In the genomic region with DNA sequence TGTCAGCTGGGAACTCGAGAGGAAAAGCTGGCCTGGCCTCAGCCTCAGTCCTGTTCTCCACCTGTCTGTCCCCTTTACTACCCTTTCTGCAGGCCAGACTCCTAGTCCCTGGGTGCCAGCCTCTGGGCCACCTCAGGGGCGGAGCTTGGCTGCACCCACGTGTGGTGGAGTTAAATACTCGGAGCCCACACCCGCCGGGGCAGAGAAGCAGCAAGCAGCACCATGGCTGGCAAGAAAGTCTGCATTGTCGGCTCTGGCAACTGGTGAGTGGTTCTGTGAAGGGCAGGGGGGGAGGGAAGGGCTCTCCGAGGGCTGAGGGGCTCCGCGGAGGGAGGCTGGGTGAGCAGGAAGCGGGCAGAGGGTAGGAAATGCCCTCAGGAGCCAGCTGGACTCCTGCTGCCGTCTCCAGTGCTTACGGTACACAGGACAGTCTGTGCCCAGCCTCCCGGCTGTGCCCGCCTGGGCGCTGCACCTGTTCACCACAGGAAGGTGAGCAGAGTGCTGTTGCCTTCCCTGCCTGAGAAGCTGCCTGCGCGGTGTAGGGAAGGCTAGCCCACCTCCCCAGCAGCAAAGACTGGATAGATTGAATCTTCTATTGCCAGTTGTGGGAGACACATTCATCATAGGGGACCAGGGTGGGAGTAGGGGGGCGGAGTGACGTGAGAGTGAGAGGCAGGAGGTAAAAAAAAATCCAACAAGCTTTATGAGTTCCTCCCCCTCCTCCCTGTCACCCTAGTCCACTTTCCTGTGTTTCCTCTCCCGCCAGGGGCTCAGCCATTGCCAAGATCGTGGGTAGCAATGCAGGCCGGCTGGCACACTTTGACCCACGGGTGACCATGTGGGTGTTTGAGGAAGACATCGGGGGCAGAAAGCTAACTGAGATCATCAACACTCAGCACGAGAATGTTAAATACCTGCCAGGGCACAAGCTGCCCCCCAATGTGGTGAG, we compare ENCODE assay signal across 8 mouse cellular contexts. TPM values are rescaled to one million over a fixed set of nuclear protein-coding genes. Genes with fewer than 3 reads are reported as not detected.
DNase-seq lines count a peak whose midpoint lies in the region; ATAC-seq and TF ChIP-seq lines count a peak whose summit lies in the region.

A gene (plus strand): TSS at position 130 of the 949 bp plus-strand sequence.

- no peak for TF ChIP-seq EP300 in heart, adult 2 months (IDR thresholded peaks at IDR 0.05; ENCODE audit: insufficient read depth, low read depth, low read length)

- peaks cover 55% of the 10 kb centered on the region for H3K36me3 ChIP-seq in neural tube, embryonic 13.5 days
- H3K36me3 ChIP-seq in heart, adult 2 months (ENCODE audit: control insufficient read depth, insufficient read depth, low read length): no peaks in the 10 kb centered on the region
- 0 out of 2 replicates have a peak, but pooled peaks cover 5% of the 10 kb centered on the region for H3K36me3 ChIP-seq in kidney, postnatal 0 days (ENCODE audit: insufficient read depth, low read length)
- no peaks in the 10 kb centered on the region for H3K36me3 ChIP-seq in liver, embryonic 16.5 days (ENCODE audit: control insufficient read depth, insufficient read depth)

- H3K4me3 ChIP-seq in neural tube, embryonic 13.5 days: no peak within 1 kb of the TSS
- peak within 1 kb of the TSS; percentile 30; the same call in 1 of the 2 replicates for H3K4me3 ChIP-seq in heart, adult 2 months
- H3K4me3 ChIP-seq in kidney, postnatal 0 days (replicated peaks; ENCODE audit: low read depth, low read length): peak within 1 kb of the TSS; percentile 8; the same call in 1 of the 2 replicates
- H3K4me3 ChIP-seq in liver, embryonic 16.5 days (ENCODE audit: low read depth, low read length): peak within 1 kb of the TSS; percentile 35

- no peaks in the 10 kb centered on the region for H3K9me3 ChIP-seq in neural tube, embryonic 13.5 days
- H3K9me3 ChIP-seq in kidney, postnatal 0 days (replicated peaks; ENCODE audit: low read length): no peaks in the 10 kb centered on the region
- H3K9me3 ChIP-seq in liver, embryonic 16.5 days (replicated peaks; ENCODE audit: control insufficient read depth, low read length): no peaks in the 10 kb centered on the region

- H3K4me2 ChIP-seq in neural tube, embryonic 13.5 days: no peak within 1 kb of the TSS
- peak within 1 kb of the TSS; percentile 38 for H3K4me2 ChIP-seq in kidney, postnatal 0 days (ENCODE audit: low read length)
- H3K4me2 ChIP-seq in liver, embryonic 16.5 days (ENCODE audit: low read depth, low read length): peak within 1 kb of the TSS; percentile 36

- intact Hi-C loops in heart, adult 2 months (cut with DNase I): no loop called here

- ATAC-seq in neural tube, embryonic 13.5 days (ENCODE audit: low read depth): no peak
- peak; percentile 34 for ATAC-seq in kidney, postnatal 0 days (replicated peaks; ENCODE audit: low FRiP score, low read depth)
- ATAC-seq in liver, embryonic 16.5 days (ENCODE audit: low read depth): no peak

- peak within 1 kb of the TSS; percentile 78 for H3K27ac ChIP-seq in neural tube, embryonic 13.5 days (replicated peaks)
- H3K27ac ChIP-seq in heart, adult 2 months: peak within 1 kb of the TSS; percentile 61
- peak within 1 kb of the TSS; percentile 86 for H3K27ac ChIP-seq in kidney, postnatal 0 days
- peak within 1 kb of the TSS; percentile 58 for H3K27ac ChIP-seq in liver, embryonic 16.5 days (ENCODE audit: low read length)

- peaks cover 43% of the 10 kb centered on the region for H3K4me1 ChIP-seq in neural tube, embryonic 13.5 days (replicated peaks)
- peaks cover 6% of the 10 kb centered on the region for H3K4me1 ChIP-seq in heart, adult 2 months (ENCODE audit: control insufficient read depth, insufficient read depth, low read length)
- peaks cover 26% of the 10 kb centered on the region for H3K4me1 ChIP-seq in kidney, postnatal 0 days (replicated peaks; ENCODE audit: insufficient read depth, low read length)
- peaks cover 18% of the 10 kb centered on the region for H3K4me1 ChIP-seq in liver, embryonic 16.5 days (ENCODE audit: control insufficient read depth, low read depth, low read length)

- no peak within 1 kb of the TSS for H3K9ac ChIP-seq in neural tube, embryonic 13.5 days
- H3K9ac ChIP-seq in heart, adult 2 months (ENCODE audit: low read depth, low read length): peak within 1 kb of the TSS; percentile 32
- H3K9ac ChIP-seq in kidney, postnatal 0 days (ENCODE audit: low read depth, low read length): peak within 1 kb of the TSS; percentile 36; the same call in 1 of the 2 replicates
- H3K9ac ChIP-seq in liver, embryonic 16.5 days (ENCODE audit: low read depth, low read length): peak within 1 kb of the TSS; percentile 19; the same call in 1 of the 2 replicates

- DNase-seq in neural tube, embryonic 10.5 days (ENCODE audit: extremely low spot score, low spot score): no peak
- peak; percentile 90 for DNase-seq in cerebellum, adult 9-10 months
- DNase-seq in heart, adult 2 months: peak; percentile 58 to 73
- DNase-seq in kidney, postnatal 0 days (ENCODE audit: low spot score): peak; percentile 34
- peak; percentile 77 for DNase-seq in right cerebral cortex, postnatal 25 days
- no peak for DNase-seq in yolk sac, embryonic 10.5 days (ENCODE audit: low spot score)

- H3K27me3 ChIP-seq in neural tube, embryonic 13.5 days: no peaks in the 10 kb centered on the region
- H3K27me3 ChIP-seq in heart, adult 2 months (ENCODE audit: control insufficient read depth, insufficient read depth, low read length): no peaks in the 10 kb centered on the region
- H3K27me3 ChIP-seq in kidney, postnatal 0 days (ENCODE audit: insufficient read depth, low read length): no peaks in the 10 kb centered on the region
- no peaks in the 10 kb centered on the region for H3K27me3 ChIP-seq in liver, embryonic 16.5 days (ENCODE audit: control insufficient read depth, insufficient read depth, low read depth, low read length)

- peak; percentile 83 for TF ChIP-seq POLR2A in heart, adult 2 months (IDR thresholded peaks at IDR 0.05; ENCODE audit: insufficient read depth, low read depth, low read length)

- TF ChIP-seq CTCF in heart, adult 2 months (IDR thresholded peaks at IDR 0.05): no peak
- no peak for TF ChIP-seq CTCF in kidney, postnatal 0 days (IDR thresholded peaks at IDR 0.05; ENCODE audit: low read depth)

- no peaks in the 10 kb centered on the region for H3K79me2 ChIP-seq in heart, adult 2 months (replicated peaks; ENCODE audit: control insufficient read depth, insufficient read depth, low read length)

- WGBS in neural tube, embryonic 13.5 days: 65% methylated on average over 26 of the region's 26 CpGs
- 52% methylated on average over 26 of the region's 26 CpGs for WGBS in heart, adult 2 months
- 39% methylated on average over 24 of the region's 26 CpGs for WGBS in kidney, postnatal 0 days
- 48% methylated on average over 26 of the region's 26 CpGs for WGBS in liver, embryonic 16.5 days (ENCODE audit: insufficient replicate concordance)

RNA-seq across cellular contexts. Expression of the gene that starts here (rescaled TPM):
- 1.6 and 1.8 TPM in 2 replicates for polyA plus RNA-seq in neural tube, embryonic 13.5 days (2015; fragmentation: Nextera tagmentation; extraction: Ambion mirVana)
- total RNA-seq in heart, adult 2 months (2021): 10 to 100 TPM; 51.4 to 64.6 TPM
- 125 and 177 TPM in 2 replicates for polyA plus RNA-seq in heart, adult 2 months (2012; rRNA removed)
- 46.1 and 54.1 TPM in 2 replicates for polyA plus RNA-seq in kidney, postnatal 0 days (2015; fragmentation: Nextera tagmentation; extraction: Ambion mirVana)
- polyA plus RNA-seq in liver, embryonic 16.5 days (2015; fragmentation: Nextera tagmentation; extraction: Ambion mirVana): 36.3 and 42.2 TPM in 2 replicates

Comparison
In these comparisons a context has a peak if more than half of its experiments do, and no peak if none do; other contexts are left out.
1. RNA of the gene that starts here (polyA plus RNA-seq): 125 to 177 TPM in heart, adult 2 months, 46.1 to 54.1 TPM in kidney, postnatal 0 days and 36.3 to 42.2 TPM in liver, embryonic 16.5 days; 1.6 to 1.8 TPM in neural tube, embryonic 13.5 days; every median in the first group is over 10 times any median in the second.
2. DNase-seq: peak in cerebellum, adult 9-10 months (single experiment), heart, adult 2 months (2 of 2), kidney, postnatal 0 days (single experiment) and right cerebral cortex, postnatal 25 days (single experiment); none in neural tube, embryonic 10.5 days (single experiment) and yolk sac, embryonic 10.5 days (single experiment).
3. Peak in every context shown above with its lines, with median percentiles within 50 percentile points of each other: H3K27ac ChIP-seq.